Mouse (Mus musculus) liver, embryonic 14.5 days (tissue): ENCODE measurements around the gene Tmem132b.

Source experiments
- CTCF ChIP-seq: IDR thresholded peaks from 2 replicates; pipeline ENCODE4 v1.5.1; 2016; ENCODE audit warnings: antibody characterized with exemption, low read depth, control low read depth
- EP300 ChIP-seq: IDR thresholded peaks from 2 replicates; pipeline ENCODE4 v1.6.1; 2016; ENCODE audit warnings: antibody characterized with exemption, low read depth

GRCm38 (mm10) chr5:125493093-125493423, 38.5 kb upstream of the Tmem132b start:
- no peak for TF ChIP-seq EP300
- no peak for TF ChIP-seq CTCF
